In genomic region chr12:17553627-17554026, GRCm38 (mm10) we compare ENCODE assay signal across 13 mouse cellular contexts. TPM values are rescaled to one million over a fixed set of nuclear protein-coding genes. Genes with fewer than 3 reads are reported as not detected.
DNase-seq lines count a peak whose midpoint lies in the region; ATAC-seq lines count a peak whose summit lies in the region.
"Had no signal": no experiment of that assay in that cellular context is flagged by ENCODE, and none has a peak within 500 bp of the region (broad histone marks: within the 10 kb centered on the region; RNA-seq: fewer than 3 reads in every experiment).

No protein-coding gene starts in this region.

- peak; percentile 61 for DNase-seq in intestine, embryonic 14.5 days (ENCODE audit: low spot score)
- no peak for DNase-seq in liver
- no peak for DNase-seq in neural tube, embryonic 10.5 days (ENCODE audit: extremely low spot score, low spot score)
- DNase-seq in gastrocnemius, postnatal 10 days, result no peak

- peaks cover 4% of the 10 kb centered on the region; the same call in 1 of the 2 replicates for H3K4me1 ChIP-seq in intestine, embryonic 14.5 days (replicated peaks; ENCODE audit: control insufficient read depth, insufficient read depth, low read length)
- no peaks in the 10 kb centered on the region for H3K4me1 ChIP-seq in intestine, embryonic 16.5 days (ENCODE audit: control insufficient read depth, insufficient read depth, low read length)
- H3K4me1 ChIP-seq in liver, embryonic 12.5 days, result peaks cover 40% of the 10 kb centered on the region
- no peaks in the 10 kb centered on the region; the same call in 1 of the 2 replicates for H3K4me1 ChIP-seq in neural tube, embryonic 14.5 days (ENCODE audit: control insufficient read depth, insufficient read depth, low read length)

- H3K4me3 ChIP-seq in intestine, embryonic 14.5 days (ENCODE audit: low read depth, low read length), result no peak overlapping the region
- H3K4me3 ChIP-seq in intestine, embryonic 16.5 days (ENCODE audit: low read length), result no peak overlapping the region
- H3K4me3 ChIP-seq in liver, embryonic 12.5 days, result no peak overlapping the region
- H3K4me3 ChIP-seq in neural tube, embryonic 14.5 days (ENCODE audit: low read depth, low read length), result no peak overlapping the region
- H3K4me3 ChIP-seq: embryonic facial prominence, embryonic 13.5 days; forebrain, embryonic 12.5 days; heart, embryonic 10.5 days; hindbrain, embryonic 12.5 days had no signal

- no peaks in the 10 kb centered on the region for H3K27me3 ChIP-seq in intestine, embryonic 14.5 days (replicated peaks; ENCODE audit: control insufficient read depth, insufficient read depth, low read length)
- H3K27me3 ChIP-seq in intestine, embryonic 16.5 days (replicated peaks; ENCODE audit: control insufficient read depth, insufficient read depth, low read length), result no peaks in the 10 kb centered on the region
- 0 out of 2 replicates have a peak, but pooled peaks cover 9% of the 10 kb centered on the region for H3K27me3 ChIP-seq in liver, embryonic 12.5 days (replicated peaks)
- H3K27me3 ChIP-seq in neural tube, embryonic 14.5 days (ENCODE audit: control insufficient read depth, insufficient read depth, low read length), result no peaks in the 10 kb centered on the region
- H3K27me3 ChIP-seq: embryonic facial prominence, embryonic 13.5 days; forebrain, embryonic 12.5 days; hindbrain, embryonic 12.5 days had no signal

- 0 out of 2 replicates have a peak, but pooled peaks have one; percentile 12 for ATAC-seq in intestine, embryonic 14.5 days (replicated peaks; ENCODE audit: low FRiP score, low TSS enrichment, low read depth)
- no peak for ATAC-seq in intestine, embryonic 16.5 days
- ATAC-seq in liver, embryonic 12.5 days, result no peak
- 0 out of 2 replicates have a peak, but pooled peaks have one; percentile 7 for ATAC-seq in neural tube, embryonic 14.5 days (ENCODE audit: low read depth)
- ATAC-seq: forebrain, embryonic 16.5 days had no signal

- no peak overlapping the region for H3K9ac ChIP-seq in intestine, embryonic 14.5 days (ENCODE audit: low read length)
- H3K9ac ChIP-seq in intestine, embryonic 16.5 days (ENCODE audit: low read depth, low read length), result no peak overlapping the region
- H3K9ac ChIP-seq in liver, embryonic 12.5 days, result no peak overlapping the region
- H3K9ac ChIP-seq in neural tube, embryonic 14.5 days (replicated peaks; ENCODE audit: low read depth, low read length), result no peak overlapping the region
- H3K9ac ChIP-seq: embryonic facial prominence, embryonic 13.5 days; forebrain, embryonic 12.5 days; hindbrain, embryonic 12.5 days had no signal

- no peak overlapping the region for H3K27ac ChIP-seq in intestine, embryonic 14.5 days (ENCODE audit: low read depth)
- no peak overlapping the region for H3K27ac ChIP-seq in intestine, embryonic 16.5 days (ENCODE audit: low read length)
- peak overlapping the region; percentile 75 for H3K27ac ChIP-seq in liver, embryonic 12.5 days
- no peak overlapping the region for H3K27ac ChIP-seq in neural tube, embryonic 14.5 days (ENCODE audit: low read depth, low read length)
- H3K27ac ChIP-seq: embryonic facial prominence, embryonic 13.5 days; forebrain, embryonic 12.5 days; heart, embryonic 10.5 days had no signal

- WGBS in intestine, embryonic 14.5 days, result 76% methylated on average over 5 of the region's 5 CpGs
- WGBS in intestine, embryonic 16.5 days, result 79% methylated on average over 5 of the region's 5 CpGs
- 73% methylated on average over 5 of the region's 5 CpGs for WGBS in liver, embryonic 12.5 days (ENCODE audit: insufficient replicate concordance)
- WGBS in neural tube, embryonic 14.5 days, result 72% methylated on average over 5 of the region's 5 CpGs

- H3K4me2 ChIP-seq in intestine, embryonic 14.5 days (ENCODE audit: low read length), result no peak overlapping the region
- H3K4me2 ChIP-seq in intestine, embryonic 16.5 days (ENCODE audit: low read depth, low read length), result no peak overlapping the region
- H3K4me2 ChIP-seq in liver, embryonic 12.5 days, result no peak overlapping the region
- H3K4me2 ChIP-seq in neural tube, embryonic 14.5 days (ENCODE audit: low read depth, low read length), result no peak overlapping the region
- H3K4me2 ChIP-seq: embryonic facial prominence, embryonic 13.5 days; forebrain, embryonic 12.5 days; hindbrain, embryonic 12.5 days had no signal

- no peaks in the 10 kb centered on the region for H3K9me3 ChIP-seq in intestine, embryonic 14.5 days (ENCODE audit: control insufficient read depth, low read length)
- no peaks in the 10 kb centered on the region for H3K9me3 ChIP-seq in intestine, embryonic 16.5 days (ENCODE audit: control insufficient read depth, low read length)
- H3K9me3 ChIP-seq in liver, embryonic 12.5 days (replicated peaks), result no peaks in the 10 kb centered on the region
- no peaks in the 10 kb centered on the region for H3K9me3 ChIP-seq in neural tube, embryonic 14.5 days (ENCODE audit: control insufficient read depth, low read length)
- H3K9me3 ChIP-seq: embryonic facial prominence, embryonic 13.5 days; forebrain, embryonic 12.5 days; G1E; heart, embryonic 10.5 days; hindbrain, embryonic 12.5 days had no signal

- H3K36me3 ChIP-seq in intestine, embryonic 14.5 days (ENCODE audit: control insufficient read depth, insufficient read depth, low read length), result peaks cover 32% of the 10 kb centered on the region
- no peaks in the 10 kb centered on the region for H3K36me3 ChIP-seq in intestine, embryonic 16.5 days (ENCODE audit: control insufficient read depth, insufficient read depth, low read length)
- H3K36me3 ChIP-seq in liver, embryonic 12.5 days, result peaks cover 42% of the 10 kb centered on the region
- peaks cover 14% of the 10 kb centered on the region for H3K36me3 ChIP-seq in neural tube, embryonic 14.5 days (ENCODE audit: control insufficient read depth, insufficient read depth, low read length)

RNA-seq across cellular contexts. Expression of gene Odc1, which starts 9.0 kb away (rescaled TPM):
- 234 and 237 TPM in 2 replicates for polyA plus RNA-seq in intestine, embryonic 14.5 days (2014; fragmentation: Nextera tagmentation; extraction: Ambion mirVana)
- polyA plus RNA-seq in intestine, embryonic 16.5 days (2015; fragmentation: Nextera tagmentation; extraction: Ambion mirVana), result 168 and 176 TPM in 2 replicates
- polyA plus RNA-seq in liver, embryonic 12.5 days (2016; fragmentation: Nextera tagmentation; extraction: Ambion mirVana), result 587 and 597 TPM in 2 replicates
- polyA plus RNA-seq in neural tube, embryonic 14.5 days (2014; fragmentation: Nextera tagmentation; extraction: Ambion mirVana), result 124 and 131 TPM in 2 replicates
- 10 to 100 TPM; 91.5 to 93.1 TPM for total RNA-seq in gastrocnemius, postnatal 10 days (2021)

Comparison
In these comparisons a context has a peak if more than half of its experiments do, and no peak if none do; other contexts are left out.
1. ATAC-seq: peak in intestine, embryonic 14.5 days (single experiment) and neural tube, embryonic 14.5 days (single experiment); none in intestine, embryonic 16.5 days (single experiment) and liver, embryonic 12.5 days (single experiment).